Mouse (Mus musculus): ENCODE data around the gene Wdr20rt. TPM values are rescaled to one million over a fixed set of nuclear protein-coding genes. Genes with fewer than 3 reads are reported as not detected.

Wdr20rt gene
- polyA plus RNA-seq, 1 experiment from 2014 or later: not detected

Other genes with a start within 250 kb of the Wdr20rt start
- 45.0 and 63.1 TPM in 2 replicates for gene Prpf39, start 189.2 kb upstream of the Wdr20rt start, polyA plus RNA-seq (2014; fragmentation: Nextera tagmentation; extraction: Ambion mirVana)
- gene Fkbp3, start 151.5 kb upstream of the Wdr20rt start, polyA plus RNA-seq (2014; fragmentation: Nextera tagmentation; extraction: Ambion mirVana): 506 and 674 TPM in 2 replicates
- gene Fancm, start 149.9 kb upstream of the Wdr20rt start, polyA plus RNA-seq (2014; fragmentation: Nextera tagmentation; extraction: Ambion mirVana): 12.8 and 15.3 TPM in 2 replicates
- gene Mis18bp1, start 52.9 kb upstream of the Wdr20rt start, polyA plus RNA-seq (2014; fragmentation: Nextera tagmentation; extraction: Ambion mirVana): 71.2 and 82.2 TPM in 2 replicates